Mouse (Mus musculus) left cerebral cortex, adult 2 months (tissue): Measurements from ENCODE around the gene Aqp6. TPM values are rescaled to one million over a fixed set of nuclear protein-coding genes. Genes with fewer than 3 reads are reported as not detected.

Experiments used
- DNase-seq, 2 experiments: peaks; one replicate each; pipeline ENCODE4 v3.0.0; 2021 to 2022; ENCODE audit warnings: low spot score in 2 of 2, mixed read lengths in 1 of 2; ENCODE audit errors: extremely low spot score in 1 of 2
- H3K27ac ChIP-seq: fragments of 200-600 bp; 2 replicates; pipeline ENCODE4 v1.8.1; 2022
- H3K4me3 ChIP-seq: fragments of 200-600 bp; 2 replicates; pipeline ENCODE4 v1.8.1; 2022
- CTCF ChIP-seq: fragments of 200-600 bp; IDR thresholded peaks from 2 replicates; pipeline ENCODE4 v1.8.1; 2022; ENCODE audit warnings: antibody characterized with exemption, mild to moderate bottlenecking, moderate library complexity
- intact Hi-C: fragments of 180-260 bp; cut with DNase I; formaldehyde crosslinking; loops from one replicate; pipeline ENCODE4 v1.15.1; 2025
- long read RNA-seq, 2 experiments: library from polyadenylated mRNA; stranded (forward); transcript quantifications; one replicate each; pipeline ENCODE4 v2.0.0; 2021; ENCODE audit warnings: borderline mapping rate in 2 of 2
- total RNA-seq, 2 experiments: library from RNA; stranded (reverse); gene quantifications; 2 replicates each; pipeline ENCODE4 v1.2.3; 2021

Gene Aqp6
- total RNA-seq, result under 1 TPM; 0.61 to 0.70 TPM
- long read RNA-seq, experiment 1, result 0 reads
- long read RNA-seq, experiment 2, result 0 reads

DNA sequence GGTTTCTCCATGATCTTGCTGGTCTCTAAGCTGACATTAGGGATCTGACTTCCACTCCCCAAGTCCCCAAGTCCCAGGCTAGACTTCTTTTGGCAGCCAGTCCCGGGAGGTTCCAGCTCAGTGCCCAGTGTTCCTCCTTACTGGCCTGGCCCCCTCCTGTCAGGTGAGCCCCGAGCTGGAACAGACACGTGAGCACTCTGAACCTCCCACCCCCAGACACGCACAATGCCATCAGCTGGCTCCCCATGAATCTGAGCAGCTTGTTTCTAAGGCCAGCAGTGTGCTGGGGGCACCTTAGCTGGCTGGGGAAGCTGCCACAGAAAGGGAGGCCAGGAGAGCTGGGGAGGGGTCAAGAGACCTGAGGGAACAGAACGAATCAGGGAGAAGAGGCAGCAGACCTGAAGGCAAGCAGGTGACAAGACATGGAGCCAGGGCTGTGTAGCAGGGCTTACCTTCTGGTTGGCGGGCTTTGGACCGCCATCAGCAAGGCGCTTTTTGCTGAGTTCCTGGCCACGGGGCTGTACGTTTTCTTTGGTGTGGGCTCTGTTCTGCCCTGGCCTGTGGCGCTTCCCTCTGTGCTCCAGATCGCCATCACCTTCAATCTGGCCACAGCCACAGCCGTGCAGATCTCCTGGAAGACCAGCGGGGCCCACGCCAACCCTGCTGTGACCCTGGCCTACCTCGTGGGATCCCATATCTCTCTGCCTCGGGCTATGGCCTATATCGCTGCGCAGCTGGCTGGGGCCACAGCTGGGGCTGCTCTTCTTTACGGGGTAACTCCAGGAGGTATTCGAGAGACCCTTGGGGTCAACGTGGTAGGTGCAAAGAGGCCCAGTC, at the start of gene Aqp6:
TSS of gene Aqp6 (plus strand) at position 415 of the 837 bp plus-strand sequence.
- Histone ChIP-seq H3K4me3 (no peak within 1 kb of the TSS), H3K27ac (no peak within 1 kb of the TSS)
- TF ChIP-seq CTCF, result no peak
- intact Hi-C loops, result no loop called here
- DNase-seq, result no peak

DNA sequence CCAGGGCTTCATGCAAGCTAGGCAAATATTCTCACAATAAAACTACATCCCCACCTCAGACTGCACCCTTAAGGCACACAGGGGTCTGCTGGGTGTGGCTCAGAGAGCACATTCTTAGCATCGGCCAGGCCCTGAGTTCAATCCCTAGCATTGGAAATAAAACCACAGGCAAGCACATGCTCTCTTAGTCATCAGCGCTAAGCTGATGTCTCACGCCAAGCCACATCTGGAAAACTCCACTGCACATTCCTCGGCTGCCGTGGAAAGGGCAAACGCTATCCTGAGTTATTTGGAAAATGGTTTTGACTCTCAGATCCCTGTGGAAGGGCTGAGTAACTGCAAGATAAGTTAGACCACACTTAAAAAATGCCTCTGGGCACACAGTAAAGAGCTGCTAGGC, 47.4 kb upstream of the Aqp6 start:
- TF ChIP-seq CTCF, result no peak
- intact Hi-C loops, result no loop called here
- Histone ChIP-seq H3K27ac (no peak overlapping the region), H3K4me3 (no peak overlapping the region)
- no peak for DNase-seq

DNA sequence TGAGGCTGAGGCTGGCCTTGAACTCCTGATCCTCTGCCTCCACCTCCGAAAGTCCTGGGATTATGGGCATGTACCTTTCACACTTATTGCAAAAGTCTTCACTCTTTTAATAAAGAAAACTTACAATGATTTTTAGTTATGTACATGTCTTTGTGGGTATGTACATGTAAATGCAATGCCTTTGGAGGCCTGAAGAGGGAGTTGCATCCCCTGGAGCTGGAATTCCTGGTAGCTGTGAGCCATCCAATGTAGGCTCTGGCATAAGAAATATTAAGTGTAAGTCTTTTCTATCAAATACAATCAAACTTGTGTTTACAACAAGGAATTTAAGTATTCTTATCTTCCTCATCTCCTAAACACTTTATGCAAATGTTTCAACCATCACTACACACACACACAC, 42.3 kb upstream of the Aqp6 start:
- intact Hi-C loops, result no loop called here
- no peak for DNase-seq
- no peak overlapping the region for H3K4me3 ChIP-seq
- no peak overlapping the region for H3K27ac ChIP-seq
- no peak; the same call in 1 of the 2 replicates for TF ChIP-seq CTCF

DNA sequence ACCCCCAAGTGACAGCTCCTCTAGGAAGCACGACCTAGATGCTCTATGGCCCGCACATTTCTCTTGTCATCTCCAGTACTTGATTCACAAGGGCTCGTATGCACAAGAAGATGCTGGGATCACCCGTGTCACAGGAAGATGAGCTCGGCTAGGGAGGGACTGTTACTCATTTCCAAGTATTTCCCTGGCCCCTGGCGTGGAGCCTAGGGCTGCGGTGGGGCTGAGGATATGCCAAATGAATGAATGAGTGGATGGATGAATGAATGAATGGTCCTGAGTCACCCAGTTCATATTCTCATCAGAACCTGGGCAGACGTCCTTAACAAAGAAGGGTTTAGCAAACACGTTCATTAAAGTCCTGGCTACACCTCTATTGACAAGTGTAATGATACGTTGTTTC, 41.0 kb upstream of the Aqp6 start:
- DNase-seq, result no peak
- Histone ChIP-seq H3K27ac (no peak overlapping the region), H3K4me3 (no peak overlapping the region)
- TF ChIP-seq CTCF, result no peak
- intact Hi-C loops, result no loop called here

DNA sequence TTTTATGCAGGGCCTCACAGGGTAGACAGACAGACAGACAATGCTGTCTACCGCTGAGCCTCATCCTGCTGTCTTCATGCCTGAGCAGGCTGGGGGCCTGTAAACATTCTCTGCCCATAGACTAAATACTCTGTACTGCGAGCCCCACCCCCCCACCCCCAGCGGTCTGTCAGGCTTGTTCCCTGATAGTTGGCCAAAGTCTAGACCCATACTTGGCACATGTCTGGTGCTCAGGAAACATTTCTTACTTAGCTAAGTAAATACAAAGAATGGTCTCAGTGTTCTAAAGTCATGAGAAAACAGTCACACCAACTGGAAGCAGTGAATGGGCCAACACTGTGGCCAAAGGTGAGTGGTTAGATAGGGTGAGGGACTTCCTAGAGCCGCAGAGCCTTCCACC, 33.8 kb upstream of the Aqp6 start:
- intact Hi-C loops, result no loop called here
- no peak for DNase-seq
- Histone ChIP-seq H3K27ac (no peak overlapping the region), H3K4me3 (no peak overlapping the region)
- no peak for TF ChIP-seq CTCF

DNA sequence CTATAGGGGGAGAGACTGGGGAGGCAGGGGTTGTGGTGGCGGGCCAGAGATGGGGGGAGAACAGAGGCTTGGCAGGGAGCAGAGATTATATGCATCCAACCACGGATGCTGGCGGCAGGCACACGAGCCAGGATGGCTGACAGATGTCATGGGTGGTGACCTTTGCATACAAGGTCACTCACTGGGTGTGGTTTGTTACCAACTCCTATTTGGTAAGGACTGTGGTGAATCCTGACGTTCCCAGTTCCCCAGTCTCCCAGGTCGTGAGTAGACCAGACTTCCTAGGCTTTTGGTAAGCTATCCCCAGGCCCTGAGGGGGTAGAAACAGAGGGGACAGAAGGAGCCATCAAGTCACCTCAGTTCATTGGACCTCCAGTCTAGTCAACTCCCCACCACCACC, 32.5 kb upstream of the Aqp6 start:
- DNase-seq, result no peak
- no peak overlapping the region for H3K27ac ChIP-seq

DNA sequence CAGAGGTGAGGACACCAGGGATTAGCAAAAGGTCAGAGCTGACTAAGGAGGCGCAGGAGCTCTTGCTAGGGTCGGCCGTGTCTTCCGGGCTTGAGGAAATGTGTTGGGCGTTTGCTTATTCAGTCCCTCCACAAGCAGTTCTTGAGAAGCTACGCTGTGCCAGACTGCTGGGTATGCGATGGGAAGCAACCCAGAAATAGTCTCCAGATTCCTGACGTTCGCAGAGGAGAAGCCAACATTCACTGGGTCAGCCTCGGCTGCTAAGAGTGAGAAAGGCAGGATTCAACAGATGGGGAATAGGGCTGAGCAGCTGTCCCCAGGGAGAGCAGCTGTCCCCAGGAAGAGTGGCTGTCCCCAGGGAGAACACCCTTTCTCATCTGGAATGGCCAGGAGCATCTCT, 32.1 kb upstream of the Aqp6 start:
- no peak overlapping the region for H3K4me3 ChIP-seq
- no peak overlapping the region for H3K27ac ChIP-seq
- intact Hi-C loops, result no loop called here
- TF ChIP-seq CTCF, result no peak
- no peak for DNase-seq

More for the DNA sequence above, 32.5 kb upstream of the Aqp6 start:
- no peak overlapping the region for H3K4me3 ChIP-seq
- intact Hi-C loops, result no loop called here
- TF ChIP-seq CTCF, result no peak

DNA sequence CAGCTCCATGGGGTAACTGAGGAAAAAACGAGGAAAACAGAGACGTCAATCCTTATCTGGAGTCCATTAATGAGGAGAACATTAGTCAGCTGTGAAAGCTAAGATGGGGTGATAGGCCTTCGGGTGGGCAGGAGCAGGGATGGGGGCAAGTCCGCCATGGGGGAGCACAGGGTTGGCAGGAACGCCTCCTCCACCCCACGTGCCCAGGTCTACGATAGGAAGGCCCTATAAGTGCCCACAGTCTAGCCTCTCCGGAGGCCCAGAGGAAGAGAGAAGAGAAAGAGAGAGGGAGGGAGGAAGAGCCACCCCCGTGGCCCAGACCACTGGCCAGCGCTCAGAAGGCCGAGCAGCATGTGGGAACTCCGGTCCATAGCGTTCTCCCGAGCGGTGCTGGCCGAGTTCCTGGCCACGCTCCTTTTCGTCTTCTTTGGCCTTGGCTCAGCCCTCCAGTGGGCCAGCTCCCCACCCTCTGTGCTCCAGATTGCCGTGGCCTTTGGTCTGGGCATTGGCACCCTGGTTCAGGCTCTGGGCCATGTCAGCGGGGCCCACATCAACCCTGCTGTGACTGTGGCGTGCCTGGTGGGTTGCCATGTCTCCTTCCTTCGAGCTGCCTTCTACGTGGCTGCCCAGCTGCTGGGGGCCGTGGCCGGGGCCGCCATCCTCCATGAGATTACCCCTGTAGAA, 22.3 kb upstream of the Aqp6 start, which contains the start of gene Aqp2:
TSS of gene Aqp2 (plus strand) at position 254 of the 684 bp plus-strand sequence.
- no peak within 1 kb of the TSS for H3K4me3 ChIP-seq
- DNase-seq, result no peak
- no peak for TF ChIP-seq CTCF
- intact Hi-C loops, result no loop called here
- H3K27ac ChIP-seq, result no peak within 1 kb of the TSS

DNA sequence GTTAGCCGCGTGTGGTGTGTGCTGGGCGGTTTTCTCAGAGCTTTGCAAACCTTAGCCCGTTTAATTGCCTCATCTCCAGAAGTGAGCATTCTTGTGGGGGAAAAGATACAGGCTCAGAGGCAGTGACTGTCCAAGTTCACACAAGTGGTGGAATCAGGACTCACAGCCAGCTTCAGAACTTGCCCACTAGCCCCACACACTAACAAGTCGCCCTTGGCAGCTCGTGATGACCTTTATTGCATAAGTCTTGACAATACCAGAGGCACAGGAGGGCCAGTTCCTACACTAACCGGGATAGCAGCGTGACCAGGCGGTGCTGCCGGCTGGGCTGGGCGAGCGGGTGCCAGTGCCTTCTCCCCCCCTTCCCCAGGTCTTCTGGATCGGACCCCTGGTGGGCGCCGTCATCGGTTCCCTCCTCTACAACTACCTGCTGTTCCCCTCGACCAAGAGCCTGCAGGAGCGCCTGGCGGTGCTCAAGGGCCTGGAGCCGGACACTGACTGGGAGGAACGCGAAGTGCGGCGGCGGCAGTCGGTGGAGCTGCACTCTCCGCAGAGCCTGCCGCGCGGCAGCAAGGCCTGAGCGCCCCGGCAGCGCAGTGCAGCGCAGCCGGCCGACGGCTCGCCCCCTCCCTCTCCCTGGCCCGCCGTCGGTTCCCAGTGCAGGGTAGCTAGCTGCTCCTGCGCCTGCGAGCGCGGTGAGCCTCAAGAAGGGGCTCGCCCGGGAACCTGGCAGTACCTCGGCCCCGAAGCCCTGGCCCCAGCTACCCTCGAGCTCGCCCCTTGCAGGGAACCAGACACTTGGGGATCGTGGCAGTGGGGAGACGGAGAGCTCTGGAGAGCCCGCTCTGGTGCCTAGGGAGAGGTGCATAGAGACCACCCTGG, 17.5 kb upstream of the Aqp6 start:
- TF ChIP-seq CTCF, result no peak; the same call in none of the 2 replicates
- H3K27ac ChIP-seq, result no peak overlapping the region
- H3K4me3 ChIP-seq, result peak overlapping the region; percentile 13; the same call in 1 of the 2 replicates
- DNase-seq, result no peak
- intact Hi-C loops, result loop anchor here (5.0 kb wide), 1 partner anchor 86 kb away; no protein-coding TSS in a partner anchor

DNA sequence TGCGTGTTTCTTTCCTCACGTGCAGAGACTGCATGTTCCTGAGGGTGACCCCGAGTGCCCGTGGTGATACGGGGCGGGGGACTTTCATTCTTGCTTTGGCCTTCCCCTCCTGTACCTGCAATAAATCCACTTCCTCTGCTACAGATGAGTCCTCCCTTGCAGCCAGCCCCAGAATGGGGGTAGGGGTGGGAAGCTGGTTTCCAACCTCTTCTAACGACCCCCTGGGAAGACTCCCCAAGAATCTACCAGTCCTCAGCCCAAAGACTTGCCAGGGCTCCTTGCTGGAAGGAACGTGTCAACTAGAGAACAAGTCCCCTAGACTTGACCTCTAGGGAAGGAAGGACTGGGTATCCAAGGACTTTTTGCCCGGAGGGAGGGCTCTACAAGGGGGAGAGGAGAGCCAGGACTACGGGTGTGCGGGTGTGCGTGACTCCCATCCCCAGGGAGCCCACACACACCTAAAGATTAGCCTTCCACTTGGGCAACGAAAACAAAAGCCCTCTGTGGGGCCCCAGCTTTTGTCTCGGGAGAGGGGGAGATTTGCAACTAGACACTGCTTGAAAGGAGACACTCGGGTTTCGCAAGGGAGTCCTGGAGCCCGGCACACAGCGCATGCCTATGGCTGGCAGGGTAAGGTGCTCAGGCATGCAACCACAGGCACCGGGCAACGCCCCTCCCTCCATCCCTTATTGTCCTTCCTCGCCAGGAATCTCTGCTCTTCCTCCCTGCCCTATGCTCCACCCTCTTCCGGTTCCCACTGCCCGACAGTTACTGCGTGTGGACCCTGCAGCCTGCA, 16.6 kb upstream of the Aqp6 start:
- Histone ChIP-seq H3K27ac (no peak overlapping the region), H3K4me3 (no peak overlapping the region)
- no peak for DNase-seq
- TF ChIP-seq CTCF, result no peak
- intact Hi-C loops, result loop anchor here (5.0 kb wide), 1 partner anchor 87 kb away; no protein-coding TSS in a partner anchor

DNA sequence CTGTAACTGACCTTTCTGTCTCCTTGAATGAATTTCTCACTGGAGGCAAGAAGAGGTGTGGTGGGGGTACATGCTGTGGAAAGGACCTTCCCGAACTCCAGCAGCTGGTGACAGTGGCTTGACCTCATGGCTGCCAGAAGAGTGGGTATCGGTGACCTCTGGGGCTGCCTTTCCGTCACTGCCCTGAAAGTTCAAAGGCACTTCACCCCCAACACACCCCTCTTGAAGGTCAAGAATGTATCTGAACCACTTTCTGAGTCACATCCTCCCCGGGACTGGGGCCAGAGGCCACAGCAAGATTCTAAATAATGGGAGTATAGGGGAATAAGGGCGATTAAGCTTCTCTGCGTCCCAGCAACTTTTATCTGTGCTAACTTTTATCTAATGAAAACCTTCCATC, 15.5 kb upstream of the Aqp6 start:
- intact Hi-C loops, result no loop called here
- Histone ChIP-seq H3K4me3 (no peak overlapping the region), H3K27ac (no peak overlapping the region)
- DNase-seq, result no peak
- TF ChIP-seq CTCF, result no peak
